Mouse (Mus musculus) fat pad, adult 2 months (tissue): ENCODE data around the gene Hecw1.

Source experiments
- DNase-seq: peaks from one replicate; pipeline ENCODE4 v3.0.0-alpha.2; 2011; ENCODE audit warnings: low read depth, low spot score; ENCODE audit errors: extremely low read depth

Gene Hecw1

DNA sequence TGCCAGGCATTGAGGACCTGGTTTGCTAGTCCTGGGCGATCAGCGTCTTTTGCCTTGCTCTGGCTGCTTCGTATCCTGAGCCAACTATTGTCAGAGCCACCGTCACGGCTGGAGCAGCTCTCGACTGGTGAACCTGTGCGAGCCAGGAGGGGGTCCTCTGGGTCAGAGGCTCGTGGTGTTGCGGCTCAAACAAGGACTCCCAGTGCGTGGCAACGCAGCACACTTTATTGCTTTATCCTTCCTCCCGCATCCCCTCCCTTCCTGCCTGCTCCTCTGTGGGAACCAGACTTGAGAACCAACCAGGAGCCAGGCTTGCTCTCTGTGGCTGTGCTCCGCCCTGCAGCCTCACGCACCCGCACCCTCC lies at the start of gene Hecw1:
TSS of gene Hecw1 (minus strand) at position 323 of the 364 bp plus-strand sequence.
- DNase-seq = no peak

DNA sequence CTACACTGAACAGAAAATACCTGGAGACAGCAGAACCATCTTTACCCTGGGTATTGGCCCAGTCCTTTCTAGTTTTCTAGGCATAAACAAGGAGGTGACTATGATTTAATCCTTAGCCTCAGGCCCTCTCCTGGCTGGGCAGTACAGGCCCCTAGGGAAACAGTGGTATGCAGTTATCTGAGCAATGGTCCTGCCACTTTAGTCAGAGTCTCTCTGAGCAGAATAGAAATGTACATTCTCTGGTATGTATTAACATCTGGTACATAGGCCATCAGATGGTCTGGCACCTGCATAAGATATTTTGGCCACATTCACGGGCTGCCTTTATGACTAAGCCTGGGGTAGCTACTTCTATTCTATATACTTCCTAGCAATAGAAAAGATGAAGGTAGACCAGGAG lies 38.3 kb upstream of the Hecw1 start:
- DNase-seq = no peak

DNA sequence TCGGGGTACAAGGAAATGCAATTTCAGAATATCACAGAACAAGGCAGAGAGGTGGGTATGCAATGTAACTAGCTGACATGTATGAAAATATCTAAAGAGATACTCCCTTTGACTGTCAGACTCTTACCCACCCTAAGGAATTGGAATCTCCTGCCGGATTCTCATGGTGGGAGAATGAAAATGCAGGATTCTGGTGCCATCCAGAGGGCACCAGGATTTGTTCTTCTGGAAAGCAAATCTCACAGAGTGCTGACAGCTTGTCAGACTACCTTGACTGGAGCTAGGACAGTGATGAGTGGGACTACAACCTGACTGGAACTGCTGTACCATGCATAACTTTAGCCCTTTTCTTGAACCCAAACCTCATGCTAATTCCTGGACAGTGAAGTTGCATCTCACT lies 29.6 kb upstream of the Hecw1 start:
- no peak for DNase-seq

DNA sequence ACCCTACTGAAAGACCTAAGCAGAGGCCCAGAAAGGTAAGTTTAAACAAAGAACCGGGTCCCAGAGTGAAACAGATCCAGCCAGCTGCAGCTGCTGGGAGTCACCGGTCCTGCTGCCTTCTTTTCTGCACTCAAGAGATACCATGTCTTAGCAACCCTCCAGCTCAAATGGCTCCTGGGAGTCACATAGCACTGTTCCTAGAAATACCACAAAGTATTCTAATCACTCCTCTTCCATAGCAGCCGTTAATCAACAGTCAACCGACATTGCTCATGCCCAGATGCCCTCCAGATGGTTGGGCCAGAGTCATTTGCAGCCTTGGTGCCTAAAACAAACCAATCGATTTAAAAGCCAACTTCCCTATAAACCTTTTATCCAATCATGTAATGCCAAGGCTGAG lies 19.8 kb upstream of the Hecw1 start:
- DNase-seq = no peak

DNA sequence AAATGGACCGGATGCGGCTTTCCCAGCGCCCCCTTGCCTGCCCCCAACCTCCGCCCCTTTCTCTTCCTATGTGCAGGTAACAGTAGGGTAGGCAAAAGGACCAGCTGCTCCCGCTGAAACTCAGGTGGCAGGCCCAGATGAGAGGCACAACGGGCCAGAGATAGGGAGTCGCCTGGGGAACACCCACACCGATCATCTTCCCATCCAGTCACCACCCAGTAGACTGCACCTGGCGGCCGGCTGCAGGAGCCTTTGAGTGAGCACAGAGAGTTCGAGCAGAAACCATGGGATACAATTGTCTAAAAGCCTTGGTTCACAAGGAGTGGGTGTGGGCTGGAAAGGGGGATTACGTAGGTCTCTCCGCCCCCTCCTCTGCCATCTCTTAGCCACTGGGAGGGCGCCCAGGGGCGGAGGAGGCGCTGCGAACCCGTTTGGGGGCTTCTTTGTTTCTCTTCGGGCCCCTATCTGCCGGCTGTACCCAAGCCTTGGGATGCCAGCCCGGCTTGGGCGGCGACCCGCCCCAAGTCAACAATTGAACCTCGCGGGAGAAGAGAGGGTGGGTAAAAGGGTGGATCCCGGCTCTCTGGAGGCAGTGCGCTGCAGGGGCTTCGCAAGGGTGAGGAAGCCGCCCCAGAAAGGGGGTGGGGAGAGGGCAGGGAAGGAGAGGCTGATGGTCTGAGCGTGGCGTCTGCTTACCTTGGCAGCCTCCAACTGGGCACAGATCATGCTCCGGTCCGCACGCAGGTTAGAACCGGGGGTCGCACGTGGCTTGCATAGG lies 711 bp downstream of the Hecw1 start:
- no peak for DNase-seq

DNA sequence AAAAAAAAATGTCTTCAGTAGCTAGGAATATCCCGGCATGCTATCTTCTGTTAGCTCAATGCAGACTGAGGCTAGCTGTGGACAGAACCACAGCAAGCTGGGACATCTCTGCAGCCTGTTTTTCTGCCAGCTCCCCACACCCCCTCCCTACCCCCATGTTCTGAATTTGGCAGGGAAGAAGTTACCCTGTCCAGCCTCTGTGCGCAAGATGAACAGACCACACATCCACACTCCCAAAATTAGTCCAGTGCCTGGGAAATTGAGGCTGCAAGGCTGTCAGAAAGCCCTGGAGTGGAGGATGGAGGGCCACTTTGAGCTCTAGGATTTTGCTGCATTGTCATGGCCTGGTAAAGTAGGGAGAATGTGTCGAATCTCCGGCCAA lies 1.3 kb downstream of the Hecw1 start:
- no peak for DNase-seq

DNA sequence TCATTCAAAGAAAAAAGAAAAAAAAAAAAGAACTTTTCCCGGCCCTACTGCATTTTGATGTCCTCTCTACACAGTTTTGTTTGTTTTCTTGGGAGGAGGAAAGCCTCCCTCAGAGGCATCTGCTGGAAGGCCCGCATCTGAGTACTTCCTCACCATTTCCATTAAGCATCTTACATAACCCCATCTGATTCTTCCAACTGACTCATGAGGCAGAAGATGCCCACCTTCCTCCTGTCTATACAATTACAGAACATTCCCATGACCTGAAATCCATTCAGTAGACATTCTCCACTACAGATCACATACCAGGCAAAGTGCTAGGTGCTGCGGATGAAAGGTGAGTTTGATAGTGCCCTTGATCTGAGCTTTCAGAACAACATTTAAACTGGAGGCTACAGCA lies 3.4 kb downstream of the Hecw1 start:
- DNase-seq = no peak

DNA sequence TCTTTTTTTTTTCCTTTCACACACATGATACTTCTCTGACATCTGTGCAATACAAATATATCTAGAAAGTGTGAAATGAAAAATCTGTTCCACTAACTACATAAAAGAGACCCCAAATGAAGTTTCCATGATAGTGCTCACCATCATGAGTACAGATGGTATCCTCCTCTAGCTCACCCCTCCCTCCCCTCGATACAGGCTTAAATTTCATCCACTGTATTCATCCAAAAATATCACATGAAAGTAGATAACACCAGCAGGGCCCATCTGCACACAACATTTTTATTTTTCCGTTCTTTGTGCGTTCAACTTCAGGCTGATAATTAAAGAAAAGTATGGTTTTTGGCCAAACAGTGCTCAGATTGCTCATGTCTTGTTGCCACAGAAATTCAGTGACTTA lies 5.5 kb downstream of the Hecw1 start:
- no peak for DNase-seq

DNA sequence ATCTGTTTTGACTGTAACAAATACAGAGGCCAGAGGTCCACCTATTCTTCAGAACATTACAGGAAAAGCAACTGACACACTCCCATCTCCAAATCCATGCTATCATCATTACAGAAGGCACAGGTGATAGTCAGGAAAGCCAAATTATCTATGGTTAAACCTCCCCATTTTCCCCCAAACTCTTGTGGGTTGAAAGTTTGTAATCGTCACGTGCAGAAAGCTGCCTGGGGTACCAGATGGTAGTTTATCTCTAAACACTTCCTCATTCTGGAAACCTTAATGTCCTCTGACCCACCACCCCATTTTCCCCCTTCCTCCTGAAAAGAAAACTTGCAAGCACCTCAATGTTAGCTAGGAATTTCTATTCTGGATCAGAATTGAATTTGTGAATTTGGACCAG lies 7.9 kb downstream of the Hecw1 start:
- DNase-seq = no peak

DNA sequence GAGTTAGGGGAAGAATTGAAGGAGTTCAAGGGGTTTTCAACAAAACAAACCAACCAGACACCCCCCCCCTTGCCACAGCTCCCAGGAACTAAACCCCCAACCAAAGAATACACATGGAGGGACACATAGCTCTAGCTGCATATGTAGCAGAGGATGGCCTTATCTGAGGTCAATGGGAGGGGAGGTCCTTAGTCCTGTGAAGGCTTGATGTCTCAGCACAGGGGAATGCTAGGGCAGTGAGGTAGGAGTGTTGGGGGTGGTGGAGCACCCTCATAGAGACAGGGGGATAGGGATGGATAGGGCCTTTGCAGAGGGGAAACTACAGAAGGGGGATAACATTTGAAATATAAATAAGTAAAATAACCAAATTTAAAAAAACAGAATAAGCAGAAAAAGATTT lies 9.1 kb downstream of the Hecw1 start:
- DNase-seq = no peak

DNA sequence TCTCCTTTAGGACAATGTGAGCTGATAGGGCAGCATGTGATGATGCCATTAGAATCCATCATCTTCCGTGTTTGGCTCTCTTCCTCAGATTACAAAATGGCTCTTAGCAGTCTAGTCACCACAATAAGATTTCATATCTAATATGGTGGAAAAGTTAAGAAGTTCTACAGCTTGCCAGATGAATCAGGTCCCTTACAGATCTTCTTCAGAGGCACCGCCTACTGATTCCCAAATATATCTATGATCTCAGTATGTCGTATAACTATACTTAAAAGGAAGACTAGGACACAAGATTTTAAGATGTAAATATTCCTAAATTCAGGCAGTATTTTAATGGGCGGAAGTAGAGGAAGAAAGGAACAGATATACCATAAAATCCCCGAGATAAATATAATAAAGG lies 16.3 kb downstream of the Hecw1 start:
- DNase-seq = no peak

DNA sequence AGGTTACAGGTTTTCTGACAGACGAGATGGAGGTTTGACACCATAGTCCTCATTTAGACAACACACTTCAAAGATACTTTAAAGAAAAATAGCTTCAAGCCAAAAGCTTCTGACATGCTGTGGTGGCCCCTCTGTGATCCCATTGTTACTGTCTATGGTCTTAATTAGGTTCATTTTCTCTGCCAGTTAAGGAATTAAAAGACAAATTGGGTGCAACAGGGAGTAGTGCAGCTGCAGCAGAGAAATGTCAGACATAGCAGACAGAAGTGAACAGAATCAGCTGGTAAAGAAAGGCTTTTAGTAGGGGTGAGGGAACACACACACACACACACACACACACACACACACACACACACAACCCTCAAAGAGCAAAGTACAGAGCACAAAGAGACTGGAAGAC lies 22.8 kb downstream of the Hecw1 start:
- no peak for DNase-seq

DNA sequence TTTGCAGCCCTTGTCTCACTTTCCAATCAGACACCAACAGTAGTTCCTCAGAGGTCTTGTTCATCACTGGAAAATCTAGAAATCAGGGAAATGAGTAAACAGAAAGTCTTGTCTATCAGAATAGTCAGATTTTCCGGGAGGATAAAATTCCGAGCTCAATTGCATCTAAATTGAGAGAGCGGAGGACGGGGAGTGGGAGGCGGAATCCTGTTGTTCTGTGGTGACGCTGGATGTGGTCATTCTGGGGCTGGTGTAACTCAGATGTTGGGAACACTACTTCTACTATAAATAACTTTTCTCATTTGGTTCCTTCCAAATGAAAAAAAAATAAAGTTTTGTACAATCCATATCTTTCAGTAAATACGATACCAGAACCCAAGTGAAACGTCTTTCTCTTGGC lies 24.2 kb downstream of the Hecw1 start:
- no peak for DNase-seq

DNA sequence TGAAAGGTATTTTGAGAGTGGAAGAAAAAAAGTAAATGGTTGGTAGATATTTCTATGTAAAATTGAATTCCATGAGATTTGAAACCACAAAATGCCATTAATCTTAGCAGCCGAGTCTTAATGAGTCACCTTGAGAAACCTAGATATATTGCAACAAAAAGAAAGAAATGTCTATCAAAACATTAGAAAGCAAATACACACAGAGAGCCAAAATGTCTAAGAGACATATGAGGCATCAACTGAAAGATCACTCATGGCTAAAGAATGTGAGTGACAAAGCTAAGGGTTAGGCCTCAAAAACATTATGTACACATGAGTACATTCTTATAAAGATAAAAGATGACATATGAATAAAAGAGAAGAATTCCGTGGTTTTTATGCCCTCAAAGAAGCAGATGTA lies 26.1 kb downstream of the Hecw1 start:
- DNase-seq = no peak

DNA sequence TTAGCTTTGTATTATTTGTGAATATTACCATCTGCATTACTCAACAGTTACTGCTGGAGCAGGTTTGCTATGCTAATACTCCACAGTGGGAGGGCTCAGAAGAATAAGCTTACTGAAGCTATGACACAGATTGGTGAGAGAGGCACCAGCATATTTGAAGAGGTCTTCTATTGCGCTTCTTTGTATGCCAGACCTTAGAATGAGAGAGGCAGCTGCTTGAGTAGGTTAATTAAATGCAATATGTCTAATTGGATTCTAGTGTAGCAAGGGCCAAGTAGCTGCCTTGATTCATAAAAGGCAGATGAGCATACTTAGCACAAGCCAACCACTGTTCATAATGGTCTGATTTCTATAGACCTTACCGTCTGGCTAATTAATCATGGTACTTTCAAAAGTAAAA lies 35.2 kb downstream of the Hecw1 start:
- DNase-seq = no peak

DNA sequence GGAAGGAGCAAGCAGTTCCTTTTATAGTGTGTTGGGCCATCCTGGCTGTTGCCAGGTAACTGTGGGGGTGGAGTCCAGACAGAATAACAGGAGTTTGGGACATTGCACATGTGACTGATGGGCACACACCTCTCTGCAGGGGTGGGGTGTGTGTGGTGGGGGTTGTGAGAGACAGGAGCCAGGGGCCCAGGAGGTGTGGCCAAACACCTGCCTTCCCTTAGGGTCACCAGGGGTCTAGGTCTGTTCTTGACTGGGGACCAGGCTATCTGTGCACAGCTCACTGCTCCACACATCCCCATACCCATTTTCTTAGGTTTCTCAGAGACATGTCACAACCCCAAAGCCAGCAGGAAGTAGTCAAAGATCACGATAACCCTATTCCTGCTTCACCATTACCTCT lies 51.9 kb downstream of the Hecw1 start:
- no peak for DNase-seq

DNA sequence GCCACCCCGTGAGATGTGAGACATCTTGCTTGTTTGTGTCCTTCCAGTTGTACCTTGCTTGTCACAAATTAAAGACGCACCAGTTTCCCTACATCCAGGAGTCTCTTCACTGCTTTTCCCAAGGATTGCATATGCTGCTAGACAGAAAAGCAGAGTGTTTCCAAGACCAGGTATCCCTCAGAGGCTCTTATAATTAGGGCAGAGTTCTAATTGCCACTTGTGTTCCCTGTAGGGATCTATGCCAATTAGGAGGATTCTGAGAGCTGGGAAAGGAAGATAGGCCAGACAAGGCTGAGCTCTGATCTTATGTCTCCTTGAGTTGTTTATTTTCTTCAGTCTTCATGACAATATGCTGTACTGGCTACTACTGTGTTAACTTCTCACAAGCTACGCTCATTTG lies 55.5 kb downstream of the Hecw1 start:
- DNase-seq = no peak

DNA sequence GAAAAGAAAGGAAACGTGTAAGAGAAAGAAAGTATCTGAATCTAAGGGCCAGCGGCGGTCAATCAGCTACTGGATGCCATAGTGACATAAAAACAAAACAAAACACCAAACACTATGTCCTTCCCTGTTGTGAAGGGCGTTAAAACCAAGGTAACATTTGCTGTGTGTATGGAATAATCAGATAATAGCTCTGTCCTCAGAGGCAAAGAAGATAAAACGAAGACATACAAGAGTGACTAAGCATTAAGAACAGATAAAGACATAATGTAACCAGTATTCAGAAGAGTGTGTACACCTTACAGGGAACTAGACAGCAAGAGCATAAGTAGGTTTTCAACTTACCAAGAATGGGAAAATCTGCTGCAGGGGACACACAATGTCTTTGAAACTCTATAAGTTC lies 62.0 kb downstream of the Hecw1 start:
- no peak for DNase-seq

DNA sequence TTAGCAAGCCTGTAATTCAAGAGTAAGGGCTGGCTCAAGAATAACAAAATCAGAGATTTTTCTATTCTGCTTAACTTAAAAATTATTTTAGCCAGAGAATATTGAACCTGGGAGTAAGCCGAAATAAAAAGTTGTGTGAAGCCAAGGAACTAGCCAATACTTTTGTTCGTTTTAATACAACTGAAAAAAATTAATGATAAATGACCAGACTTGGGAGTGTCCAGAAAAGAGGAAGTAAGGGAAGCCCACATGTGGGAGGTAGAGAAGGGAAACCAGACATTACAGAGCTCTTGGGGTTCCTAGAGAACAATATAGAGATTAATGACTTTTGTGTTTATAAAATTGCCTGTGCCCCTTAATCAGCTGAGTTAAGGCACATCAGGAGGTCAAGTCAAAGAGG lies 66.0 kb downstream of the Hecw1 start:
- no peak for DNase-seq

DNA sequence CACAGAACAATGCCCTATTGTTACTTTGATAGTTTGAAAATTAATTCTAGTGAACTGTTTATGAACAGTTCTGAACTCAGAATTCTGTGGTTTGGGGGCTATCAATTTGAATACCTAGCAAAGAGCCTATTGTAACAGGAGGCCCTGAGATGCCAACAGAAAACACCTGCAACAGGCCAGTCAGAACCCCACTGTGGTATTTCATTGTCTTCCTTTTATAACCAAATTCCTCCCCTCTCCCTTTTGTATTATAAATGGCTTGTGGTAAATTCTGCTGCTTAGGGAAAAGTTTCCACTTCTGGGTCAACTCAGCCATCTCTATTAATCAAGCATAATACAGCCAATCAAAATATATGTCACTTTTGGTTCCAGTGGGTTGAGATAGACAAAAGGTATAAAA lies 83.5 kb downstream of the Hecw1 start:
- DNase-seq = no peak

DNA sequence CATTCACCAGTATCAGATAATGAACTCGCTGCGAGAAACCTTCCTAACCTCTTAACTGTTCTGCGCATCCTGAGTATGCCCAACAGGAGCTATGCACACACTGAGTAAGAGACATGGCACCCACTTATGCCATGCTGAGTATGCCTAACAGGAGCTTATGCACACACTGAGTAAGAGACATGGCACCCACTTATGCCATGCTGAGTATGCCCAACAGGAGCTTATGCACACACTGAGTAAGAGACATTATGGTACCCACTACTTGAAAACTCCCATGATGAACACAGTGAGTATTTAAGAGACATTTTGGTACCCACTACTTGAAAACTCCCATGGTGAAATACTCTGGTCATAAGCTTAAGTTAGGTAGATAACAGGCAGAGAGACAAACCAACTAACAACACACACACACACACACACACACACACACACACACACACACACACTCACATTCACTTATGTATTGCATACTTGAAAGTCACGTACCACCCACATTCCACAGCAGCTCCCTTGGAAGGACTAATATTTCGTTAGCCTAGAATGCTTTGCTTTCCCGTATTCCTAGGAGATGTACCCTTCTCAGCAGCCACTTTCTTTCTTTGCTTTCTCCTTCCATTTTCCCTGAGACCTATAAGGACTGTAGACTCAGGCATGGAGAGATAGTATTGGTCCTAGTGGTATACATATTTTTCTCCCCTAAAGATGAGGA lies 94.0 kb downstream of the Hecw1 start:
- DNase-seq = no peak

DNA sequence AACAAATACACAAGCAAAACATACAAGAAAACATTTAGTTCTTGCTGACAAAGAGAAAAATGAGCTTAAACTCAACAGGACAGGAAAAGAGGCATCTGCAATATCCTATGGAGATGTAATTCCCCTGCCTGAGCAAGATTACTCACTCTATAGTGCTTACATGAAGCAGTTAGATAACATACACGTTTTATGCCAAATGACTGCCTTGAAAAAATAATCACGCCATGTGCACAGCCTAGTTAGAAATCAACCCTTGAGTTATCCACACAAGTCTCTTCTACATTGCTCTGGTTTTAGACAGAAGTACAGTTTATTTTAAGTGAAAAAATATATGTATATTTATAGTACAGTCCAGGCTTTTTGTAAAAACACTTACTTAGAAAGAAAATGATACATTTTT lies 98.2 kb downstream of the Hecw1 start:
- DNase-seq = no peak

DNA sequence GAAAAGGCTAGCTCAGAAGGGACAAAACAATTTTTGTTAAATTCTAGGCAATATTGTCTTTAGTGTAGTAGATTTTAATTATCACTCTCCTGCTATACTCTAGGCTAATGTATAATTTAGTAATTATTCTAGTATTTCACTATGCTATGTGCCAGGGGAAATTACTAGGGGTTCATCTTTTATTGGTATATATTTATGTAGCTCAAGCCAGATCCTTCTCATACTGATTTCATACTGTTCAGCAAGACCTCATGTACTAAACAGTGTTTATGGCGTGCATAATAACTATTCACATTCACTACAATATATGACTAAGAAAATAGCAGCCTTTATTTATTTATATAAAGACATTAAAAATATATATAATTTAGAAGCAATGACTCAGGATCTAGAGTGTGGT lies 109.6 kb downstream of the Hecw1 start:
- no peak for DNase-seq
